8 mouse cellular contexts compared by ENCODE assay signal in genomic region chr6:58593987-58594844, GRCm38 (mm10). TPM values are rescaled to one million over a fixed set of nuclear protein-coding genes. Genes with fewer than 3 reads are reported as not detected.
DNase-seq lines count a peak whose midpoint lies in the region; ATAC-seq and TF ChIP-seq lines count a peak whose summit lies in the region.
"Not testable (repeated sequence)": the region's sequence is repeated elsewhere in the genome, so short reads cannot be mapped to it uniquely, and the experiment has no call there.

No protein-coding gene starts in this region.

- H3K27me3 ChIP-seq in embryonic facial prominence, embryonic 15.5 days; heart, embryonic 11.5 days (ENCODE audit: control insufficient read depth, insufficient read depth, low read length); hindbrain, embryonic 13.5 days; kidney, postnatal 0 days (ENCODE audit: insufficient read depth, low read length); liver, embryonic 14.5 days (ENCODE audit: control insufficient read depth, insufficient read depth, low read length); midbrain, embryonic 14.5 days (ENCODE audit: control insufficient read depth, insufficient read depth, low read length); stomach, embryonic 16.5 days (ENCODE audit: control insufficient read depth, insufficient read depth, low read length): not testable (repeated sequence)

- H3K36me3 ChIP-seq in embryonic facial prominence, embryonic 15.5 days; heart, embryonic 11.5 days (ENCODE audit: control insufficient read depth, insufficient read depth, low read length); hindbrain, embryonic 13.5 days; kidney, postnatal 0 days (ENCODE audit: insufficient read depth, low read length); liver, embryonic 14.5 days (replicated peaks; ENCODE audit: control insufficient read depth, insufficient read depth, low read depth); midbrain, embryonic 14.5 days (ENCODE audit: control insufficient read depth, insufficient read depth, low read length); stomach, embryonic 16.5 days (ENCODE audit: control insufficient read depth, insufficient read depth, low read length): not testable (repeated sequence)

- not testable (repeated sequence) for H3K27ac ChIP-seq in embryonic facial prominence, embryonic 15.5 days (replicated peaks); heart, embryonic 11.5 days (ENCODE audit: low read depth, low read length); hindbrain, embryonic 13.5 days; kidney, postnatal 0 days; liver, embryonic 14.5 days; midbrain, embryonic 14.5 days (replicated peaks; ENCODE audit: low read depth, low read length); stomach, embryonic 16.5 days (ENCODE audit: low read length)

- not testable (repeated sequence) for H3K4me3 ChIP-seq in embryonic facial prominence, embryonic 15.5 days (replicated peaks); heart, embryonic 11.5 days (ENCODE audit: low read depth, low read length); hindbrain, embryonic 13.5 days; kidney, postnatal 0 days (replicated peaks; ENCODE audit: low read depth, low read length); liver, embryonic 14.5 days (ENCODE audit: insufficient read depth in 1 of 2, low read depth in 2 of 2, low read length in 2 of 2); midbrain, embryonic 14.5 days (replicated peaks; ENCODE audit: low read depth, low read length); stomach, embryonic 16.5 days (replicated peaks; ENCODE audit: low read length)

- TF ChIP-seq EP300 in liver, embryonic 14.5 days (IDR thresholded peaks at IDR 0.05; ENCODE audit: low read depth), result not testable (repeated sequence)

- peak; percentile 46 for DNase-seq in ZHBTc4 (ENCODE audit: low read depth, low spot score)
- not testable (repeated sequence) for DNase-seq in kidney, postnatal 0 days (ENCODE audit: low spot score); liver, embryonic 14.5 days (ENCODE audit: low read depth in 3 of 3, low spot score in 3 of 3); midbrain, embryonic 14.5 days

- not testable (repeated sequence) for H3K9me3 ChIP-seq in embryonic facial prominence, embryonic 15.5 days (replicated peaks); heart, embryonic 11.5 days (replicated peaks; ENCODE audit: control insufficient read depth, low read length); hindbrain, embryonic 13.5 days; kidney, postnatal 0 days (replicated peaks; ENCODE audit: low read length); liver, embryonic 14.5 days (ENCODE audit: control insufficient read depth, low read length); midbrain, embryonic 14.5 days (ENCODE audit: control insufficient read depth, low read length); stomach, embryonic 16.5 days (replicated peaks; ENCODE audit: control insufficient read depth, low read length)

- not testable (repeated sequence) for H3K4me2 ChIP-seq in embryonic facial prominence, embryonic 15.5 days (replicated peaks); heart, embryonic 11.5 days; hindbrain, embryonic 13.5 days; kidney, postnatal 0 days (ENCODE audit: low read length); liver, embryonic 14.5 days (ENCODE audit: low read depth); midbrain, embryonic 14.5 days (ENCODE audit: low read length); stomach, embryonic 16.5 days (ENCODE audit: low read depth, low read length)

- 35% methylated on average over 3 of the region's 3 CpGs for WGBS in embryonic facial prominence, embryonic 15.5 days
- WGBS in heart, embryonic 11.5 days (ENCODE audit: insufficient replicate concordance), result 37% methylated on average over 3 of the region's 3 CpGs
- WGBS in hindbrain, embryonic 13.5 days, result 43% methylated on average over 3 of the region's 3 CpGs
- WGBS in kidney, postnatal 0 days, result 45% methylated on average over 3 of the region's 3 CpGs
- 34% methylated on average over 3 of the region's 3 CpGs for WGBS in liver, embryonic 14.5 days (ENCODE audit: insufficient replicate concordance)
- 48% methylated on average over 3 of the region's 3 CpGs for WGBS in midbrain, embryonic 14.5 days
- 48% methylated on average over 3 of the region's 3 CpGs for WGBS in stomach, embryonic 16.5 days

- ATAC-seq in embryonic facial prominence, embryonic 15.5 days (ENCODE audit: insufficient number of reproducible peaks, low FRiP score, low TSS enrichment, low read depth), result peak; percentile 77
- ATAC-seq in heart, embryonic 11.5 days (replicated peaks; ENCODE audit: insufficient number of reproducible peaks, low FRiP score, low TSS enrichment), result peak; percentile 61
- ATAC-seq in hindbrain, embryonic 13.5 days (ENCODE audit: low FRiP score), result peak; percentile 44; the same call in 1 of the 2 replicates
- ATAC-seq in kidney, postnatal 0 days (replicated peaks; ENCODE audit: low FRiP score, low read depth), result peak; percentile 47
- ATAC-seq in liver, embryonic 14.5 days (ENCODE audit: insufficient read depth), result peak; percentile 44; the same call in 1 of the 2 replicates
- peak; percentile 60; the same call in 1 of the 2 replicates for ATAC-seq in midbrain, embryonic 14.5 days (ENCODE audit: low FRiP score, low TSS enrichment)
- ATAC-seq in stomach, embryonic 16.5 days (ENCODE audit: insufficient read depth, low FRiP score), result peak; percentile 27; the same call in 1 of the 2 replicates

- not testable (repeated sequence) for H3K9ac ChIP-seq in embryonic facial prominence, embryonic 15.5 days; heart, embryonic 11.5 days (ENCODE audit: low read depth, low read length); hindbrain, embryonic 13.5 days; kidney, postnatal 0 days (ENCODE audit: low read depth, low read length); liver, embryonic 14.5 days (replicated peaks); midbrain, embryonic 14.5 days (replicated peaks; ENCODE audit: low read length); stomach, embryonic 16.5 days (ENCODE audit: low read length)

- not testable (repeated sequence) for H3K4me1 ChIP-seq in embryonic facial prominence, embryonic 15.5 days; heart, embryonic 11.5 days (ENCODE audit: control insufficient read depth, insufficient read depth, low read length); kidney, postnatal 0 days (replicated peaks; ENCODE audit: insufficient read depth, low read length); liver, embryonic 14.5 days (replicated peaks; ENCODE audit: control insufficient read depth in 2 of 2, insufficient read depth in 2 of 2, low read length in 1 of 2); midbrain, embryonic 14.5 days (ENCODE audit: control insufficient read depth, insufficient read depth, low read length); stomach, embryonic 16.5 days (ENCODE audit: control insufficient read depth, insufficient read depth, low read length)
- peaks cover 17% of the 10 kb centered on the region for H3K4me1 ChIP-seq in hindbrain, embryonic 13.5 days (replicated peaks)

- TF ChIP-seq CTCF in kidney, postnatal 0 days (IDR thresholded peaks at IDR 0.05; ENCODE audit: low read depth); liver, embryonic 14.5 days (IDR thresholded peaks at IDR 0.05; ENCODE audit: low read depth): not testable (repeated sequence)

RNA-seq across cellular contexts. Expression of gene Abcg2, which starts 9.9 kb away (rescaled TPM):
- 53.1 and 56.4 TPM in 2 replicates for polyA plus RNA-seq in embryonic facial prominence, embryonic 15.5 days (2015; fragmentation: Nextera tagmentation; extraction: Ambion mirVana)
- 67.8 and 80.9 TPM in 2 replicates for polyA plus RNA-seq in heart, embryonic 11.5 days (2014; fragmentation: Nextera tagmentation; extraction: Ambion mirVana)
- 40.6 and 41.5 TPM in 2 replicates for polyA plus RNA-seq in hindbrain, embryonic 13.5 days (2015; fragmentation: Nextera tagmentation; extraction: Ambion mirVana)
- 136 and 154 TPM in 2 replicates for polyA plus RNA-seq in kidney, postnatal 0 days (2015; fragmentation: Nextera tagmentation; extraction: Ambion mirVana)
- 49.2 and 66.5 TPM in 2 replicates for polyA plus RNA-seq in liver, embryonic 14.5 days (2012; rRNA removed)
- polyA plus RNA-seq in liver, embryonic 14.5 days (2014; fragmentation: Nextera tagmentation; extraction: Ambion mirVana), result 166 and 171 TPM in 2 replicates
- 28.3 and 34.4 TPM in 2 replicates for polyA plus RNA-seq in midbrain, embryonic 14.5 days (2014; fragmentation: Nextera tagmentation; extraction: Ambion mirVana)
- 57.1 and 61.8 TPM in 2 replicates for polyA plus RNA-seq in stomach, embryonic 16.5 days (2015; fragmentation: Nextera tagmentation; extraction: Ambion mirVana)

Comparison
In these comparisons a context has a peak if more than half of its experiments do, and no peak if none do; other contexts are left out.
1. ATAC-seq: peak in every context shown above with its lines; median percentile 77 in embryonic facial prominence, embryonic 15.5 days; 61 in heart, embryonic 11.5 days; 60 in midbrain, embryonic 14.5 days; 47 in kidney, postnatal 0 days; 44 in hindbrain, embryonic 13.5 days; 44 in liver, embryonic 14.5 days; 27 in stomach, embryonic 16.5 days.